Mouse (Mus musculus) olfactory bulb, adult 2 months (tissue): ENCODE data around the gene Ski. TPM values are rescaled to one million over a fixed set of nuclear protein-coding genes. Genes with fewer than 3 reads are reported as not detected.

Experiments used
- H3K27ac ChIP-seq: fragments of 200-500 bp; 2 replicates; pipeline ENCODE4 v1.5.1; 2012; ENCODE audit warnings: low read depth, low read length; ENCODE audit not compliant: insufficient read depth
- H3K4me1 ChIP-seq: fragments of 200-500 bp; 2 replicates; pipeline ENCODE4 v1.6.1; 2012; ENCODE audit warnings: low read length; ENCODE audit not compliant: control insufficient read depth, insufficient read depth
- H3K4me3 ChIP-seq: fragments of 200-500 bp; 2 replicates; pipeline ENCODE4 v1.5.1; 2012; ENCODE audit warnings: mild to moderate bottlenecking, low read depth, low read length, moderate library complexity; ENCODE audit not compliant: insufficient read depth
- CTCF ChIP-seq: fragments of 200-500 bp; IDR thresholded peaks from 2 replicates; pipeline ENCODE4 v1.5.1; 2012; ENCODE audit warnings: low read depth, mild to moderate bottlenecking, low read length, moderate library complexity; ENCODE audit not compliant: insufficient read depth
- POLR2A ChIP-seq: fragments of 200-500 bp; IDR thresholded peaks from 2 replicates; pipeline ENCODE4 v1.6.1; 2012; ENCODE audit warnings: mild to moderate bottlenecking, low read depth, low read length, moderate library complexity; ENCODE audit not compliant: insufficient read depth
- WGBS: fragments of 180-500 bp; shearing (Covaris S2); methylation state at CpG from one replicate; pipeline ENCODE4 v1.1.7; 2018; 5-methylcytosine and 5-hydroxymethylcytosine counted together
- polyA plus RNA-seq: library from polyadenylated mRNA; stranded (reverse); fragments of >200 nt; gene quantifications from 2 replicates; pipeline ENCODE4 v1.2.4, GENCODE M21; 2012; ENCODE audit warnings: low replicate concordance; ENCODE audit not compliant: missing spikeins, insufficient read depth, insufficient read length

The Ski gene
- polyA plus RNA-seq, 1 experiment = not detected

DNA sequence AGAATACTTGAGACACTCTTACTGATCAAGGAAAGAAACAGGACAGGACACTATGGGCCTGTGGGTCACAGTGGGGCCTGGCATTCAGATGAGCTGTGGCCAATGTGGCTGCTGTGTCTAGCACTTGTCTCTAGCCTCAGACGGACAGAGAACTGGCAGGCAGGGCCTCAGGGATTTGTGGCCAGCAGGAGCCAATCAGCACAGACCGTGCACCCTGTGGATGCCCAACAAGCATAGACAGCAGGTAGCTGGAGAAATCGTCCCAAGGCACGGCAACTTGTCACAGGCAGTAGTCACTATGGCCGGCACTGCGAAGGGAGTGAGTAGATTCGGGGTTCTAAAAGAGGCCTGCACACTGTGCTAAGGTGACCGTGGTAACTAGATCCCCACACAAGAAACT, 58.7 kb downstream of the Ski start:
- H3K27ac ChIP-seq = no peak overlapping the region
- H3K4me3 ChIP-seq = no peak overlapping the region
- 36% methylated on average over 8 of the region's 8 CpGs for whole genome bisulfite sequencing
- H3K4me1 ChIP-seq = peaks cover 56% of the 10 kb centered on the region
- no peak for TF ChIP-seq CTCF
- no peak for TF ChIP-seq POLR2A

DNA sequence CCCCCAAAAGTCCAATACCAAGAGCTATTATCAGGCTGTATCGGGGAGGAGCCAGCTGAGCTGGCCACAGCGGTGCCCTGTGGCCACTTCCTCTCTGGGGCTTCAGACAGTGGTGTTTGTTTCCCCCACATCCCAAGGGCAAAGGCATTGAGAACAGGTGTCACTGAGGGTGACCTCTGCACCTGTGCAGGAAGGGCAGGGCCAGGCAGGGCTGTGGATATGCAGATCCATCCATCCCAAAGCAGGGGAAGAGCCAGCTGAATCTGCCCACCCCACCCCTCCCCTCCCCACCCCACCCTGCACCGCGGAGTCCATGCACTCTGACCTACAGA, 59.1 kb downstream of the Ski start:
- Histone ChIP-seq H3K4me1 (peaks cover 59% of the 10 kb centered on the region), H3K27ac (no peak overlapping the region), H3K4me3 (no peak overlapping the region)
- 52% methylated on average over 4 of the region's 4 CpGs for WGBS
- no peak for TF ChIP-seq CTCF
- TF ChIP-seq POLR2A = no peak

DNA sequence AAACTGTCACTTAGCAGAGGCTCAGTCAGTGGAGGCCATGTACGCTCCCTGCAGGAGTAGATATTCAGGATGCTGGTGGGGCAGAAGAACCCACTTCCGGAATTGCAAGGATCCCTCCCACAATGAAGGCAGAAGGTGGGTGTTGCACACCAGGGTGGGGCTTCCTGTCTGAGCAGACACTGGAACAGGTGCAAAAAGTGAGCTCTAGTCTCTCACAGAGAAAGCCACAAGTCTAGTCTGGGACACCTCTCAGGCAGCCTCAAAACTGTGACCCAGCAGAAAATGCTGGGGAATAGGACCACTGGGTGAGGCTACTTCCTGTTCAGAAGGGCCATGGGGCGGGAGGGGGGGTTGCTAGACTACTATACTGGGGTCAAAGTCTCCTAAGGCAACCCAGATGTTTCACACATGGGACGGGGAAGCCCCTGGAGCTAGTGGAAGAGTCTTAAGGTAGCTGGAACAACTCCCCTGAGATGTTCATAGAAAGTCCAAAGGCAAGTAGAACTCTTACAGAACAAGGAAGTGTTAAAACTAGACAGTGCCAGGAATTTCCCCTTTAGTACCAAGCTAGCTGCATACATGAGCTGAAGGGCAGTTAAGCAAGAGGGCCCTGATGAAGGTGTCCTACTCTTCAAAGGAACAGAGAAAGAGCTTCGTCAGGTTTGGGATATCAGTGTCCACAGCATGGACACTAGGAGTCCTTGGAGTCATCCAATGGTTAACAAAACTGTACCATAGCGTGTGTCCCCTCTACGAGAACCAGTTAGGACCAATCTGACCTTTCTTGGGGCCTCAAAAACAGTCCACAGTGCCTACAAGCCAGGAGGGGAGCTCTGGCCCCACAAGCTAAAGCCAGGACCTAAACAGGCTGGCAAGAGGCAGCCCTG, 59.7 kb downstream of the Ski start:
- H3K4me1 ChIP-seq = peaks cover 64% of the 10 kb centered on the region
- TF ChIP-seq POLR2A (no peak), CTCF (no peak)
- H3K27ac ChIP-seq = no peak overlapping the region
- H3K4me3 ChIP-seq = no peak overlapping the region
- WGBS = 64% methylated on average over 7 of the region's 7 CpGs

DNA sequence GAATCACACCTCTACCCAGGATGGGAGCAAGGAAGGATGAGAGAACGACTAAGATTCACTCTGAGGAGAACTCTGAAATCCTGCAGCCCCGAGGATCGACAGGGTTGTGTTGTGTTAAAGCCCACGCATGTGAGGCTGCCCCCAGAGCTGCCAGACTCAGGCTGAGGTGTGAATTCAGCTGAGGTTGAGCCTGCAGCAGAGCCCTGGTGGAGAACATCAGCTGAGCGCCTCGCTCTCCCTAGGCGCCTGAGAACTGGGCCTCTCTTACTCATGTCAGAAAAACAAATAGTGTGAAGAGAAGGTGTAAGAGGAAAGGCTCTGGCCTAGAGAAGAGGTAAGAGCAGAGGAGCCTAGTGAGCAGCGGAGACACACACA, 63.9 kb downstream of the Ski start:
- 59% methylated on average over 8 of the region's 8 CpGs for WGBS
- Histone ChIP-seq H3K4me3 (no peak overlapping the region), H3K27ac (no peak overlapping the region), H3K4me1 (peaks cover 62% of the 10 kb centered on the region)
- no peak for TF ChIP-seq POLR2A

DNA sequence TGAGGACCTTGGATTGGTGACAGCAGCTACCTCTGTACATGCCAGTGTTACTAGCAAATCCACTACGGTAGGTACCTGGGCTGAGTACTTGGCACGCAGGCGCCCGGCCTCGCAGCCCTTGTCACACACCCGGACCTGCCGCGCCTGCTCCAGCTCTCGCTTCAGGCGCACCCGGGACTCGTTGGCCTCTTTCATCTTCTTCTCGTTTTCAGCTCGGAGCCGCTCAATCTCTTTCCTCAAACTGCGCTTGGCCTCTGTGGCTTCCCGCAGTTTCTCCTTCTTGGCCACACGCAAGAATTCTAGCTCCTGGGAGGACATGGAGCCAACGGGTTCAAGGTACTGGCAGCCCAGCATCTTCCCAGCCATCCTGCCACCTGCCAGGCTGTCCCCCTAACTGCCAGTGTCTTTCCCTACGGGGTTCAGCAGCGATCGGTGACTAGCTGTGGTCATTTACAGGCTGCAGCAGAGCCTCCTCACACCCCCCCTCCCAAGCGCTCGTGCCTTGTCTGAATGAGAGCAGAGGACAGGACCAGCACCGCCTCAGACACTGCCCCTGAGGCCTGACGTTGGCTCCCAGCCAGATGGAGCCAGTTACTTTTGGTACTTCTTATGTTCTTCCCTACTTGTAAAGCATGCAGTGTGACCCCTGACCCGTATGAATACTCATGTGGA, 64.4 kb downstream of the Ski start:
- Histone ChIP-seq H3K27ac (no peak overlapping the region), H3K4me3 (no peak overlapping the region), H3K4me1 (peaks cover 58% of the 10 kb centered on the region)
- WGBS = 80% methylated on average over 27 of the region's 27 CpGs
- TF ChIP-seq POLR2A (no peak), CTCF (no peak)

DNA sequence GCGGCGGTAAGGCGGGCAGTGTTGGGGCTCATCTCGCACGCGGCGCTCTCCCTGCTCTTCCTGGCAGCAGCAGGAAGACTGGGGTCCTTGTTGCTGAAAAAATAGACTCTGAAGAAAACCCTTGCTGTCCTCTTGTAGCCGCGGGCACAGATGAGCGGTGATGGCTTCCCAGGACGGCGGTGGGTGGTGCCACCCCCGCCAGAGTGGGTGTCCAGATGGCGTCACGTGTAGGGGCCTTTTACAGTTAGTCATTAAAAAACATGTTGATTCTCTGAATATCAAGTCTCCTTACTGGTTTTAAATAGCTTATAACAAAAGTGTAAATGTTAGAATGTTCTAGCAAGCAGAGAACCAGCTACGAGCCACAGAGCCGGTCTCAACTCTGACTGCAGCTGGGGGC, 65.7 kb downstream of the Ski start:
- WGBS = 67% methylated on average over 17 of the region's 17 CpGs
- H3K4me3 ChIP-seq = no peak overlapping the region
- no peak overlapping the region for H3K27ac ChIP-seq
- peaks cover 61% of the 10 kb centered on the region for H3K4me1 ChIP-seq
- no peak for TF ChIP-seq POLR2A
- TF ChIP-seq CTCF = no peak

DNA sequence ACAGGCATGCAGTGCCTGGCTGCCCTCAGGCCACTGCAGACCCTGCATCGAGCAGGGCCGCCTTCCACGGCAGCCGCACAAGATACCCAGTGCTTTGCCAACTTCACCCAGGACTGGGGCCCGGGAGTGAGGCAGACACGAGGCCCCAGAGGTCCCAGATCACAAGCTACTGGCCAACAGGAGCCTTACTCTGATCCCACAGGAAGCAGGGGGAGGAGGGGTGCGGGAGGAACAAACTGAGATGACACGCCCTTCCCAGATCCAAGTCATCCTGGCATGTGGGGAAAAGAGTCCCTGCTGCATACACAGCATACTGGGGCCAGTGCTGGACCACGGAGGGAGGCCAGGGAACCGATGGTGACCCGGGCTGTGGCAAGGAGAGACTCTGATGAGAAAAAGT, 67.4 kb downstream of the Ski start:
- 75% methylated on average over 11 of the region's 11 CpGs for WGBS

DNA sequence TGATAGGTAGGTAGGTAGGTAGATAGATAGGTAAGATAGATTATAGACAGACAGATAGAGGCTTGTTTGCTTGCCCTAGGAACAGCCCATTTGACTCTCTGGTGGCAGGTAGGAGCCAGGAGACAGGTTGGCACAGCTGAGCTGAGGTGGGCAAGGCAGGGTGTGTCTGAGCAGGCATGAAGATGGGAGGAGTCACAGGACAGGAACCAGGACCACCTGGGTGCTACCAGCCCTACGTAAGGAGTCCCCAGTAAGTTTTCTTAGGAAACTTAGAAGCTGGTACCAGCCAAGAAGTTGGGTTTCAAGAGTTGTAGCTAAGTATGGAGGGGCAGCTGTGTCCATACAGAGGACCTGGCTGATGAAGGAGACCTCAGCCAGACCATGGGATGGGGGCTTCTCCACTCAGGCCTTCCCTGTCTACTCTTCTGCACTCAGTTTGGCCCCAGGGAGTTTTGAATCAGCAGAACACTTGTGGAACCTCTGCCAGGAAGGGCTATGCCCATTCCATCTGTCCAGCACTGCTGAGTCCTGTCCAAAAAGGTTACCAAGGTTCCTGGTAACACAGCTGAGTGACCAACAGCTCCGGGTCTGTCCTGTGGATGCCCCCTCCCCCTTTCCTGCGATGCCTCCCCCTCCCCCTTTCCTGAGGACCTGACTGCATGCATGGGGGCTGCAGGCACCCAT, 68.9 kb downstream of the Ski start:
- H3K4me1 ChIP-seq = peaks cover 69% of the 10 kb centered on the region
- 61% methylated on average over 3 of the region's 3 CpGs for WGBS
- H3K27ac ChIP-seq = no peak overlapping the region
- TF ChIP-seq CTCF = no peak
- TF ChIP-seq POLR2A = no peak
- H3K4me3 ChIP-seq = no peak overlapping the region

More for the DNA sequence above, 67.4 kb downstream of the Ski start:
- Histone ChIP-seq H3K27ac (no peak overlapping the region), H3K4me1 (peaks cover 67% of the 10 kb centered on the region), H3K4me3 (no peak overlapping the region)
- TF ChIP-seq CTCF = no peak
- TF ChIP-seq POLR2A = no peak

DNA sequence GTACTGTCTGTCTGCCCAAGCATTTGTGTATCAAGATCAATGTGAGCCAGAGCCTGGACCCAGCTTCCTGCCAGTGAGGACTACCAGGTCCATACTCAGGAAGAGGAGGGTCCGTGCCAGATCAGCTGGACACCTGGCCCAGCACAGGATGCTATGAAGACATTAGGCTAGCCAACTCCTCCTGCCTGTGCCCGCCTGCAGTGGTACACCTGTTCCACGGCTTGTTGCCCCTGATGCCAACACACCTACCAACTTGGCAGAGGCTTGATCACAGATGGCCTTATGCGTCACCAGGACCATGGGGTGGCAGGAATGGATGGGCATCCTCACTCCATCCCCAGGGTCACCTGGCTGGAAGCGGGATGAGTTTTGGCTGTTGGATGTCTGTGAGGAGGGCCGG, 69.9 kb downstream of the Ski start:
- Histone ChIP-seq H3K27ac (no peak overlapping the region), H3K4me3 (no peak overlapping the region), H3K4me1 (peaks cover 59% of the 10 kb centered on the region)
- 88% methylated on average over 6 of the region's 6 CpGs for WGBS
- TF ChIP-seq CTCF (no peak), POLR2A (no peak)

DNA sequence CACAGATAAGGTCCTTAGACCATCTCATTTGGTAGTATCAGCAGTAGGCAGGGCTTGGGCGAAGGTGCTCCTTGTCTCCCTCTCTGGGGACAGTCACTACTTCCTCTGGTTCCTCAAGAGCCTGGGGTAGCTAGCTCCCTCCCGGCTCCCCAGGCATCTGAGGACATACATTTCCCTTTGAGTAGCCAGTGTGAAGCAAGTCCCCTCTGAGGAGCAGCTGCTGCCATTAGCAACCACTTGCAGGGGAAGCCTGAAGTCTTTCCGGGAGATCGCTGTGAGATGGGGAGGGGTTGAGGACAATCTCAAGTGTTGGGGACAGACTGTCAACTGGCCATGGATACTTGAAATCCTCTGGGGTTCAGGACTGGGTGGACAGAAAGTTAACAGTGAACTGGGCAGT, 70.5 kb downstream of the Ski start:
- H3K27ac ChIP-seq = no peak overlapping the region
- 65% methylated on average over 4 of the region's 4 CpGs for WGBS
- H3K4me3 ChIP-seq = no peak overlapping the region
- TF ChIP-seq POLR2A (no peak), CTCF (no peak)
- H3K4me1 ChIP-seq = peaks cover 52% of the 10 kb centered on the region
